Mouse (Mus musculus) adipose tissue, adult 10 weeks (tissue): ENCODE data around the gene Lyzl6. TPM values are rescaled to one million over a fixed set of nuclear protein-coding genes. Genes with fewer than 3 reads are reported as not detected.

Experiments used
- polyA plus RNA-seq: library from polyadenylated mRNA; stranded (reverse); fragments of 350-450 nt; fragmentation: Illumina TruSeq; extraction: RNeasy Lipid Tissue Mini Kit (QIAGEN cat#74804); gene quantifications from one replicate; pipeline ENCODE4 v1.2.3, GENCODE M21; 2014; ENCODE audit warnings: low read depth, low replicate concordance

Lyzl6 gene
- 3.8 TPM for polyA plus RNA-seq

GRCm38 (mm10) chr11:103638790-103639189, at the start of gene Lyzl6:
Lyzl6 (minus strand) TSS chr11:103638890.

GRCm38 (mm10) chr11:103649301-103649982, 10.8 kb upstream of the Lyzl6 start, which contains the start of gene Rprml:
Rprml (plus strand) TSS chr11:103649570.

GRCm38 (mm10) chr11:103621040-103621439, 17.6 kb downstream of the Lyzl6 start, which contains the start of gene Gm884:
Gm884 (minus strand) TSS chr11:103621140.

Other genes starting within 250 kb of the Lyzl6 start
- gene Plekhm1, start 226.2 kb downstream of the Lyzl6 start, polyA plus RNA-seq: 14.8 TPM
- gene Lrrc37a, start 134.3 kb downstream of the Lyzl6 start, polyA plus RNA-seq: 0.34 TPM
- 0.89 TPM for gene Gm884, start 17.8 kb downstream of the Lyzl6 start, polyA plus RNA-seq
- gene Rprml, start 10.7 kb upstream of the Lyzl6 start, polyA plus RNA-seq: 10.8 TPM
- 90.2 TPM for gene Gosr2, start 59.0 kb upstream of the Lyzl6 start, polyA plus RNA-seq
- gene Wnt9b, start 110.9 kb upstream of the Lyzl6 start, polyA plus RNA-seq: 0.25 TPM
- gene Wnt3, start 135.3 kb upstream of the Lyzl6 start, polyA plus RNA-seq: 0.43 TPM